Mouse (Mus musculus) limb, embryonic 13.5 days (tissue): Measurements from ENCODE around the gene Capn15. TPM values are rescaled to one million over a fixed set of nuclear protein-coding genes. Genes with fewer than 3 reads are reported as not detected.

Source experiments
- ATAC-seq: fragments of 200-750 bp; cut with Nextera tagmentation; 2 replicates; pipeline ENCODE4 v1.8.0; 2017; ENCODE audit warnings: low read depth, moderate number of reproducible peaks, moderate TSS enrichment; ENCODE audit not compliant: low FRiP score
- H3K27ac ChIP-seq: fragments of 300-500 bp; sonication (generic); 2 replicates; pipeline ENCODE4 v1.5.1; 2015; ENCODE audit warnings: inconsistent platforms, mild to moderate bottlenecking, moderate library complexity
- H3K27me3 ChIP-seq: fragments of 300-500 bp; sonication (generic); 2 replicates; pipeline ENCODE4 v1.6.1; 2015; ENCODE audit warnings: mild to moderate bottlenecking, inconsistent platforms
- H3K36me3 ChIP-seq: fragments of 300-500 bp; sonication (generic); 2 replicates; pipeline ENCODE4 v1.6.1; 2015; ENCODE audit warnings: inconsistent platforms, mild to moderate bottlenecking, moderate library complexity
- H3K4me1 ChIP-seq: fragments of 300-500 bp; sonication (generic); 2 replicates; pipeline ENCODE4 v1.6.1; 2015; ENCODE audit warnings: inconsistent platforms
- H3K4me2 ChIP-seq: fragments of 300-500 bp; sonication (generic); replicated peaks from 2 replicates; pipeline ENCODE4 v1.6.1; 2015; ENCODE audit warnings: inconsistent platforms, mild to moderate bottlenecking, moderate library complexity
- H3K4me3 ChIP-seq: fragments of 300-500 bp; sonication (generic); 2 replicates; pipeline ENCODE4 v1.5.1; 2015; ENCODE audit warnings: moderate library complexity, mild to moderate bottlenecking, inconsistent platforms
- H3K9ac ChIP-seq: fragments of 300-500 bp; sonication (generic); 2 replicates; pipeline ENCODE4 v1.6.1; 2015; ENCODE audit warnings: mild to moderate bottlenecking, inconsistent platforms
- H3K9me3 ChIP-seq: fragments of 300-500 bp; sonication (generic); 2 replicates; pipeline ENCODE4 v1.6.1; 2016; ENCODE audit warnings: inconsistent platforms
- WGBS: fragments of 180-500 bp; shearing (Covaris S2); methylation state at CpG from one replicate; pipeline ENCODE4 v1.1.7; 2015; 5-methylcytosine and 5-hydroxymethylcytosine counted together
- polyA plus RNA-seq: library from polyadenylated mRNA; unstranded; fragments of >200 nt; fragmentation: Nextera tagmentation; extraction: Ambion mirVana; gene quantifications from 2 replicates; pipeline ENCODE4 v1.2.1, GENCODE M21; 2015

Gene Capn15
- polyA plus RNA-seq, 1 experiment from 2014 or later, result 25.4 TPM

GRCm38 (mm10) chr17:25950706-25951105 lies 34.9 kb downstream of the Capn15 start:
- no peaks in the 10 kb centered on the region for H3K9me3 ChIP-seq
- peaks cover 55% of the 10 kb centered on the region for H3K27me3 ChIP-seq
- peaks cover 15% of the 10 kb centered on the region for H3K4me1 ChIP-seq
- ATAC-seq, result no peak
- no peak overlapping the region for H3K4me2 ChIP-seq
- no peaks in the 10 kb centered on the region for H3K36me3 ChIP-seq
- 0% methylated on average over 3 of the region's 3 CpGs for WGBS
- no peak overlapping the region for H3K27ac ChIP-seq
- H3K9ac ChIP-seq, result no peak overlapping the region
- no peak overlapping the region for H3K4me3 ChIP-seq

- Histone ChIP-seq H3K27ac (no peak overlapping the region), H3K4me2 (no peak overlapping the region), H3K9me3 (no peaks in the 10 kb centered on the region), H3K4me1 (peaks cover 15% of the 10 kb centered on the region), H3K9ac (no peak overlapping the region), H3K36me3 (no peaks in the 10 kb centered on the region), H3K4me3 (no peak overlapping the region), H3K27me3 (peaks cover 55% of the 10 kb centered on the region)
- 71% methylated on average over 5 of the region's 5 CpGs for WGBS
- ATAC-seq, result no peak
Measured at GRCm38 (mm10) chr17:25949981-25950380, 35.6 kb downstream of the Capn15 start.

- Histone ChIP-seq H3K4me1 (peaks cover 15% of the 10 kb centered on the region), H3K27ac (no peak overlapping the region), H3K27me3 (peaks cover 39% of the 10 kb centered on the region), H3K9me3 (no peaks in the 10 kb centered on the region), H3K36me3 (no peaks in the 10 kb centered on the region), H3K4me2 (no peak overlapping the region), H3K9ac (no peak overlapping the region), H3K4me3 (no peak overlapping the region)
- ATAC-seq, result no peak
- 79% methylated on average over 8 of the region's 8 CpGs for WGBS
Measured at GRCm38 (mm10) chr17:25948051-25948450, 37.5 kb downstream of the Capn15 start.

GRCm38 (mm10) chr17:25947576-25947975 lies 38.0 kb downstream of the Capn15 start:
- Histone ChIP-seq H3K4me1 (peaks cover 15% of the 10 kb centered on the region), H3K27me3 (peaks cover 34% of the 10 kb centered on the region), H3K4me3 (no peak overlapping the region), H3K9me3 (no peaks in the 10 kb centered on the region), H3K9ac (no peak overlapping the region), H3K36me3 (no peaks in the 10 kb centered on the region), H3K27ac (no peak overlapping the region), H3K4me2 (no peak overlapping the region)
- WGBS, result 86% methylated on average over 4 of the region's 4 CpGs
- no peak for ATAC-seq

GRCm38 (mm10) chr17:25946891-25947290 lies 38.7 kb downstream of the Capn15 start:
- Histone ChIP-seq H3K9me3 (no peaks in the 10 kb centered on the region), H3K4me3 (no peak overlapping the region), H3K36me3 (no peaks in the 10 kb centered on the region), H3K4me2 (no peak overlapping the region), H3K9ac (no peak overlapping the region), H3K27ac (no peak overlapping the region), H3K4me1 (peaks cover 16% of the 10 kb centered on the region), H3K27me3 (peaks cover 27% of the 10 kb centered on the region)
- WGBS, result 83% methylated on average over 8 of the region's 8 CpGs
- ATAC-seq, result no peak

- Histone ChIP-seq H3K36me3 (no peaks in the 10 kb centered on the region), H3K4me2 (no peak overlapping the region)
Measured at GRCm38 (mm10) chr17:25946349-25946748, 39.2 kb downstream of the Capn15 start.

GRCm38 (mm10) chr17:25945517-25946155 lies 40.0 kb downstream of the Capn15 start:
- H3K27me3 ChIP-seq, result peaks cover 14% of the 10 kb centered on the region
- H3K4me3 ChIP-seq, result no peak overlapping the region
- H3K4me1 ChIP-seq, result peaks cover 12% of the 10 kb centered on the region
- H3K36me3 ChIP-seq, result no peaks in the 10 kb centered on the region
- peak overlapping the region; percentile 19; the same call in 1 of the 2 replicates for H3K9ac ChIP-seq
- no peaks in the 10 kb centered on the region for H3K9me3 ChIP-seq
- H3K4me2 ChIP-seq, result no peak overlapping the region
- no peak for ATAC-seq
- H3K27ac ChIP-seq, result no peak overlapping the region
- WGBS, result 73% methylated on average over 9 of the region's 9 CpGs

More at GRCm38 (mm10) chr17:25946349-25946748, 39.2 kb downstream of the Capn15 start:
- Histone ChIP-seq H3K9me3 (no peaks in the 10 kb centered on the region), H3K4me3 (no peak overlapping the region), H3K9ac (no peak overlapping the region), H3K27me3 (peaks cover 22% of the 10 kb centered on the region), H3K27ac (no peak overlapping the region), H3K4me1 (peaks cover 10% of the 10 kb centered on the region)
- ATAC-seq, result no peak
- 73% methylated on average over 7 of the region's 7 CpGs for WGBS

GRCm38 (mm10) chr17:25944366-25945163 lies 41.0 kb downstream of the Capn15 start, which contains the start of the genes Pigq and Nhlrc4:
TSS of gene Pigq (minus strand) at chr17:25944936.
TSS of gene Nhlrc4 (minus strand) at chr17:25944961.
- Histone ChIP-seq H3K4me1 (peaks cover 19% of the 10 kb centered on the region), H3K4me3 (no peak within 1 kb of the TSS), H3K9ac (peak within 1 kb of the TSS; percentile 19; the same call in 1 of the 2 replicates), H3K27ac (no peak within 1 kb of the TSS), H3K36me3 (no peaks in the 10 kb centered on the region), H3K9me3 (no peaks in the 10 kb centered on the region), H3K4me2 (no peak within 1 kb of the TSS), H3K27me3 (peaks cover 4% of the 10 kb centered on the region)
- no peak for ATAC-seq
- WGBS, result 51% methylated on average over 6 of the region's 6 CpGs

- Histone ChIP-seq H3K9ac (no peak overlapping the region), H3K4me3 (no peak overlapping the region), H3K27me3 (no peaks in the 10 kb centered on the region), H3K4me1 (peaks cover 19% of the 10 kb centered on the region), H3K4me2 (no peak overlapping the region), H3K36me3 (no peaks in the 10 kb centered on the region), H3K9me3 (no peaks in the 10 kb centered on the region), H3K27ac (no peak overlapping the region)
- ATAC-seq, result no peak
- WGBS, result 76% methylated on average over 9 of the region's 9 CpGs
Measured at GRCm38 (mm10) chr17:25943769-25944168, 41.8 kb downstream of the Capn15 start.

- no peak for ATAC-seq
- Histone ChIP-seq H3K4me1 (peaks cover 19% of the 10 kb centered on the region), H3K36me3 (no peaks in the 10 kb centered on the region), H3K4me2 (no peak overlapping the region), H3K9ac (no peak overlapping the region), H3K27ac (peak overlapping the region; percentile 10; the same call in 1 of the 2 replicates), H3K27me3 (no peaks in the 10 kb centered on the region), H3K4me3 (no peak overlapping the region), H3K9me3 (no peaks in the 10 kb centered on the region)
- WGBS, result 76% methylated on average over 3 of the region's 3 CpGs
Measured at GRCm38 (mm10) chr17:25943221-25943620, 42.4 kb downstream of the Capn15 start.

GRCm38 (mm10) chr17:25942597-25943151 lies 42.9 kb downstream of the Capn15 start:
- peak; percentile 13; the same call in 1 of the 2 replicates for ATAC-seq
- Histone ChIP-seq H3K27me3 (no peaks in the 10 kb centered on the region), H3K9me3 (no peaks in the 10 kb centered on the region), H3K27ac (no peak overlapping the region), H3K4me2 (peak overlapping the region; percentile 75; the same call in 1 of the 2 replicates), H3K9ac (no peak overlapping the region; the same call in 1 of the 2 replicates), H3K4me3 (no peak overlapping the region), H3K36me3 (peaks cover 2% of the 10 kb centered on the region; the same call in 1 of the 2 replicates), H3K4me1 (peaks cover 19% of the 10 kb centered on the region)
- WGBS, result 91% methylated on average over 2 of the region's 2 CpGs
